Mouse (Mus musculus) heart, embryonic 11.5 days (tissue): ENCODE measurements around the gene Zfp459. TPM values are rescaled to one million over a fixed set of nuclear protein-coding genes. Genes with fewer than 3 reads are reported as not detected.
"Not testable (repeated sequence)": the region's sequence is repeated elsewhere in the genome, so short reads cannot be mapped to it uniquely, and the experiment has no call there.

ENCODE experiments used
- ATAC-seq: fragments of 200-750 bp; cut with Nextera tagmentation; replicated peaks from 2 replicates; pipeline ENCODE4 v1.8.0; 2017; ENCODE audit warnings: moderate library complexity; ENCODE audit not compliant: insufficient number of reproducible peaks, low FRiP score, low TSS enrichment
- H3K27ac ChIP-seq: fragments of 300-500 bp; sonication (generic); 2 replicates; pipeline ENCODE4 v1.5.1; 2014; ENCODE audit warnings: mild to moderate bottlenecking, low read depth, low read length
- H3K27me3 ChIP-seq: fragments of 300-500 bp; sonication (generic); 2 replicates; pipeline ENCODE4 v1.6.1; 2014; ENCODE audit warnings: mild to moderate bottlenecking, low read length, mixed read lengths; ENCODE audit not compliant: control insufficient read depth, insufficient read depth
- H3K36me3 ChIP-seq: fragments of 300-500 bp; sonication (generic); 2 replicates; pipeline ENCODE4 v1.6.1; 2014; ENCODE audit warnings: mild to moderate bottlenecking, low read length, moderate library complexity, mixed read lengths; ENCODE audit not compliant: control insufficient read depth, insufficient read depth
- H3K4me1 ChIP-seq: fragments of 300-500 bp; sonication (generic); 2 replicates; pipeline ENCODE4 v1.6.1; 2014; ENCODE audit warnings: low read length; ENCODE audit not compliant: control insufficient read depth, insufficient read depth
- H3K4me2 ChIP-seq: fragments of 300-500 bp; sonication (generic); 2 replicates; pipeline ENCODE4 v1.6.1; 2014; ENCODE audit warnings: mild to moderate bottlenecking, moderate library complexity
- H3K4me3 ChIP-seq: fragments of 300-500 bp; sonication (generic); 2 replicates; pipeline ENCODE4 v1.5.1; 2014; ENCODE audit warnings: low read depth, low read length
- H3K9ac ChIP-seq: fragments of 300-500 bp; sonication (generic); 2 replicates; pipeline ENCODE4 v1.6.1; 2014; ENCODE audit warnings: mild to moderate bottlenecking, low read depth, low read length, moderate library complexity
- H3K9me3 ChIP-seq: fragments of 300-500 bp; sonication (generic); replicated peaks from 2 replicates; pipeline ENCODE4 v1.6.1; 2016; ENCODE audit warnings: low read length; ENCODE audit not compliant: control insufficient read depth
- WGBS: fragments of 180-500 bp; shearing (Covaris S2); extraction: QIAGEN DNeasy Blood & Tissue Kit; methylation state at CpG from one replicate; pipeline ENCODE4 v1.1.7; 2014; ENCODE audit not compliant: insufficient replicate concordance; 5-methylcytosine and 5-hydroxymethylcytosine counted together
- polyA plus RNA-seq: library from polyadenylated mRNA; unstranded; fragments of >200 nt; fragmentation: Nextera tagmentation; extraction: Ambion mirVana; gene quantifications from 2 replicates; pipeline ENCODE4 v1.2.1, GENCODE M21; 2014

Zfp459 gene
- polyA plus RNA-seq, 1 experiment from 2014 or later = 0.31 TPM

DNA sequence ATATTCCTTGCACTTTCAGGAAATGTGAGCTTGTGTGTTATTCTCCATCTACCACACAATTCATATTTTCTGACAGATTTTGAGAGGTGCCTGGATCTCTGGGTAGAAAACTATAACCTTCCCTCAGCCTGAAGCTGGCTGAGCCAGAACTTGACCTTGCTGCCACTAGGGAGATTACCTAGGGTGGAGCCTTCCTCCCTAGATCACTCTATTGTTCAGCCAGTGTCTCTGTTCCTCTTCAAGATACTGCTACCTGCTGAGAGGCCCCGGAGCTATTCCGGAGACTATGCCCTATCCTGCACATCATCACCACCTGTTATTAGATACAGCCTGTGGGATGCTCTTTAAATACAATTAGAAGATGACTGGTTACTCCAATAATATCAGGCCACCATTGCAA lies 1.3 kb upstream of the Zfp459 start:
- H3K36me3 ChIP-seq, H3K27ac ChIP-seq, H3K9me3 ChIP-seq, H3K9ac ChIP-seq, H3K27me3 ChIP-seq, H3K4me1 ChIP-seq, H3K4me2 ChIP-seq, H3K4me3 ChIP-seq, ATAC-seq: not testable (repeated sequence)
- WGBS = 69% methylated on average over 2 of the region's 2 CpGs

GRCm38 (mm10) chr13:67420558-67421206 lies 536 bp downstream of the Zfp459 start:
- H3K9me3 ChIP-seq = no peaks in the 10 kb centered on the region
- H3K27ac ChIP-seq = no peak overlapping the region
- peak overlapping the region; percentile 77 for H3K4me2 ChIP-seq
- H3K36me3 ChIP-seq = no peaks in the 10 kb centered on the region
- no peak for ATAC-seq
- H3K4me1 ChIP-seq = peaks cover 2% of the 10 kb centered on the region; the same call in 1 of the 2 replicates
- H3K9ac ChIP-seq = peak overlapping the region; percentile 76
- no peaks in the 10 kb centered on the region for H3K27me3 ChIP-seq
- 30% methylated on average over 11 of the region's 11 CpGs for WGBS
- peak overlapping the region; percentile 75 for H3K4me3 ChIP-seq

- Histone ChIP-seq H3K27ac (no peak overlapping the region), H3K4me3 (no peak overlapping the region), H3K36me3 (no peaks in the 10 kb centered on the region), H3K4me2 (no peak overlapping the region), H3K9ac (no peak overlapping the region), H3K9me3 (no peaks in the 10 kb centered on the region), H3K4me1 (peaks cover 2% of the 10 kb centered on the region; the same call in 1 of the 2 replicates), H3K27me3 (no peaks in the 10 kb centered on the region)
- WGBS = 83% methylated on average over 3 of the region's 3 CpGs
- ATAC-seq = no peak
Measured at GRCm38 (mm10) chr13:67416811-67417210, 4.4 kb downstream of the Zfp459 start.

DNA sequence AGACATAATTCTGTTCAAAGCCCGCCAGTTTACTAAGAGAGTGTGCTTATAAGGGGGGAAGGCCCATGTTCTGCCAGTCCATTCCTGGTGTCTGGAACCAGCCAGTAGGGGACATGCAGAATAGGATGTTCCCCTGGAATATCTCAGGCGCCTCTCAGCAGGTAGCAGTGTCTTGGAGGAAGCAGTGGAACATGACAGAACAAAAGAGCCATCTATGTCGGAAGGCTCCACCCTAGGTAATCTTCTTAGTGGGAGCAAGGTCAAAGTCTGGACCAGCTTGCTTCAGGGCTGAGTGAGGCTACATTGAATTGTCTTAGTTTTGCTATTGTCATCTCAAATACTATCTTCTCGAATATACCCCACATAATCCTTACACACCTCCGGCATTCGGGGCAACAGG lies 5.5 kb downstream of the Zfp459 start:
- Histone ChIP-seq H3K4me1 (peaks cover under 1% of the 10 kb centered on the region; the same call in 1 of the 2 replicates), H3K4me2 (no peak overlapping the region), H3K27me3 (no peaks in the 10 kb centered on the region), H3K27ac (no peak overlapping the region), H3K9ac (no peak overlapping the region), H3K36me3 (no peaks in the 10 kb centered on the region), H3K9me3 (no peaks in the 10 kb centered on the region), H3K4me3 (no peak overlapping the region)
- ATAC-seq = no peak
- WGBS = 80% methylated on average over 6 of the region's 6 CpGs

DNA sequence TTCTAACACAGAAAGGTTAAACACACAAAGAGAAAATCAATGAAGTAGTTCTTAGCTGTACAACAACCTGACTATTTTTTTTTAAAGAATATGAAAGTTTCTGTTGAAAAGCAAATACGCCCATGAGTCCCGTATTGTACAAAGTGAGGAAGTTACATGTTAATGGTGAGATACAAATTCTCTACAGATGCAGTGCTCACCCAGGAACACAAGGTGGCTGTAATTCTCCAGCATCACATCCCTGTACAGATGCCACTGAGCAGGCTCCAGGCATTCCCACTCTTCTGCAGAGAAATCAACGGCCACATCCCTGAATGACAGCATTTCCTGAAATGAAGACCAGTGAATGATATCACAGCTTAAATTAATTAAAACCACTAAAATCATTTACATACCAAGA lies 7.6 kb downstream of the Zfp459 start:
- not testable (repeated sequence) for H3K4me1 ChIP-seq, ATAC-seq, H3K4me2 ChIP-seq, H3K36me3 ChIP-seq, H3K9me3 ChIP-seq, H3K27ac ChIP-seq, H3K9ac ChIP-seq, H3K4me3 ChIP-seq, H3K27me3 ChIP-seq
- WGBS = 69% methylated on average over 3 of the region's 3 CpGs

GRCm38 (mm10) chr13:67399183-67399903 lies 21.9 kb downstream of the Zfp459 start, which contains the start of gene Zfp429:
Gene Zfp429 (minus strand): TSS chr13:67399819.
- H3K4me1 ChIP-seq, H3K9me3 ChIP-seq, H3K27me3 ChIP-seq, H3K27ac ChIP-seq, H3K36me3 ChIP-seq: not testable (repeated sequence)
- WGBS = 2% methylated on average over 14 of the region's 16 CpGs
- Histone ChIP-seq H3K9ac (peak within 1 kb of the TSS; percentile 73), H3K4me3 (peak within 1 kb of the TSS; percentile 77), H3K4me2 (peak within 1 kb of the TSS; percentile 61)
- peak; percentile 90 for ATAC-seq

DNA sequence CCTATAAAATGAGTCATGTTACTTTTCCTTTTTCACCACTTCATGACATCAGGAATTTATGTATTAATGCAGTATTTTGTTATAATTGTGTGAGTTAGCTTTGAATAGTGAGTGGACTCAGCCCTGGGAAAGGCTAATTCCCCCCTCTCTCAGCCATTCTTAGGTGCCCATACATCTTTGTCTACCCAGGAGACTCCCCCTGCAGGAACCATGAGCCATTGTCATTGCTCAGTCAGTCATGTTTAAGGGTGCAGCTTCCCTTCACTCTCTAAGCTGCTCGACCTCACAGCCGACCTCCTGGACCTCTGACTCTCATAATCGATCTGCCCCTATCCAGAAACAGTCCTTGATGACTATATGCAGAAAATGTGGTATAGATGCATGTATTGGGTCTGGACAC lies 45.0 kb downstream of the Zfp459 start:
- not testable (repeated sequence) for H3K4me3 ChIP-seq, ATAC-seq, H3K4me1 ChIP-seq, H3K9ac ChIP-seq, H3K36me3 ChIP-seq, H3K27ac ChIP-seq, H3K27me3 ChIP-seq, H3K9me3 ChIP-seq, H3K4me2 ChIP-seq
- 79% methylated on average over 3 of the region's 3 CpGs for WGBS

DNA sequence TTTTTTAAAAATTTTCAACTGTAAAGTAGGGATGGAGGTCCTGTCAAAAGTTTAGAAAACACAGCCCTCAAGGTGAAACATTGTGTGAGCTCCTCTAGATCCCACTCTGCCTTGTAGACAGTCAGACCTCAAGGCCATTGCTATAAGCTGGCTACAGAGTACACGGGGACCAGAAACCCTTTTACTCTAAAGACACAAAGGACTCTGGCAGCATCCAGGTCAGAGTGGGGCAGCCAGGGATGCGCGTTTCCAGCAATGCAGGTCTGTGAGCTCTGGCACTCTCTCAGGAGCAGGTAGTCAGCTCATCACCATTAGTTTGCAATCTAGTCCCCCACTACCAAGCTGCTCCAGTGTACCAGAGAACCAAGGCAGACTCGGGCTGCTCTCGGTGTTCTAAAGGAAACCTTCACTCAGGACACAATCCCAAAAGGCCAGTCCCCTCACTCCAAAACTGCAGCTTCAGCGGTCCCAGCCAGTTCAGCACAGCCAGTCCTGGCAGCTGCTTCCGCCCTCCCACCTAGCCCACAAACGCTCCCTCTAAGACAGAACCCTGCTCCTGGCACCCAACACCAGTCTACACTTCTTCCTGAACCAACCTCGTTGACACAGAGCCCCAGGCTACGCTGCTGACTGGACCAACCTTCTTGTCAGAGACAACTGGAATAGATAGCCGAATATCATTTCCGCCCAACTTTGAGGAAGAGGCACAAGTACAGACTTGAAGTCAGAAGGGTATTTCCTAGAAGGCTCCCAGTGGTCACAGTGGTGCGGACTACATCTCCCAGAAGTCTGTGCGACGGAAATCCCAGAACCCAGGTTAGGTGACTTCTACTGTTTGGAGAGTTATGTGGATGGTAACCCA lies 45.9 kb downstream of the Zfp459 start, which contains the start of the genes Gm28041 and Zfp456:
TSS of gene Gm28041 (minus strand) at position 684 of the 862 bp plus-strand sequence.
TSS of gene Zfp456 (minus strand) at position 761 of the 862 bp plus-strand sequence.
- ATAC-seq = peak; percentile 88
- H3K27ac ChIP-seq, H3K4me1 ChIP-seq, H3K27me3 ChIP-seq, H3K36me3 ChIP-seq, H3K9me3 ChIP-seq: not testable (repeated sequence)
- H3K9ac ChIP-seq = peak within 1 kb of the TSS; percentile 52; the same call in 1 of the 2 replicates
- peak within 1 kb of the TSS; percentile 55 for H3K4me3 ChIP-seq
- 11% methylated on average over 13 of the region's 15 CpGs for WGBS
- peak within 1 kb of the TSS; percentile 69 for H3K4me2 ChIP-seq
